Mouse (Mus musculus): ENCODE data around the gene Gipc1. TPM values are rescaled to one million over a fixed set of nuclear protein-coding genes. Genes with fewer than 3 reads are reported as not detected.

Gene Gipc1
- polyA plus RNA-seq, 1 experiment from 2014 or later = 212 TPM

GRCm38 (mm10) chr8:83665969-83666865 lies 13.7 kb downstream of the Gipc1 start, which contains the start of gene Ptger1:
TSS of gene Ptger1 (plus strand) at chr8:83666678.
- H3K4me3 ChIP-seq = no peak within 1 kb of the TSS
- H3K36me3 ChIP-seq = peaks cover 29% of the 10 kb centered on the region
- H3K9ac ChIP-seq = peak within 1 kb of the TSS; percentile 28; the same call in 1 of the 2 replicates
- peak within 1 kb of the TSS; percentile 83 for H3K27ac ChIP-seq
- peak within 1 kb of the TSS; percentile 11; the same call in 1 of the 2 replicates for H3K4me2 ChIP-seq (replicated peaks)
- H3K27me3 ChIP-seq = peaks cover 11% of the 10 kb centered on the region
- no peaks in the 10 kb centered on the region for H3K9me3 ChIP-seq
- peaks cover 55% of the 10 kb centered on the region for H3K4me1 ChIP-seq
- WGBS = 30% methylated on average over 14 of the region's 14 CpGs
- no peak for ATAC-seq (ENCODE audit: insufficient number of reproducible peaks, insufficient read depth, low FRiP score, low TSS enrichment)

- Histone ChIP-seq H3K27ac (peak overlapping the region; percentile 81), H3K4me3 (no peak overlapping the region), H3K27me3 (peaks cover 11% of the 10 kb centered on the region), H3K36me3 (peaks cover 36% of the 10 kb centered on the region), H3K9me3 (no peaks in the 10 kb centered on the region), H3K4me1 (peaks cover 48% of the 10 kb centered on the region), H3K9ac (peak overlapping the region; percentile 28; the same call in 1 of the 2 replicates), H3K4me2 (replicated peaks) (peak overlapping the region; percentile 11; the same call in 1 of the 2 replicates)
- no peak for ATAC-seq (ENCODE audit: insufficient number of reproducible peaks, insufficient read depth, low FRiP score, low TSS enrichment)
- 89% methylated on average over 3 of the region's 3 CpGs for WGBS
Observed at GRCm38 (mm10) chr8:83666866-83667234, 14.4 kb downstream of the Gipc1 start.

- WGBS = 85% methylated on average over 10 of the region's 10 CpGs
- peaks cover 11% of the 10 kb centered on the region for H3K27me3 ChIP-seq
- no peak overlapping the region for H3K27ac ChIP-seq
- H3K36me3 ChIP-seq = peaks cover 42% of the 10 kb centered on the region
- peak overlapping the region; percentile 31; the same call in 1 of the 2 replicates for H3K4me3 ChIP-seq
- H3K9ac ChIP-seq = no peak overlapping the region
- peak overlapping the region; percentile 55; the same call in 1 of the 2 replicates for H3K4me2 ChIP-seq (replicated peaks)
- H3K9me3 ChIP-seq = no peaks in the 10 kb centered on the region
- ATAC-seq (ENCODE audit: insufficient number of reproducible peaks, insufficient read depth, low FRiP score, low TSS enrichment) = no peak
- H3K4me1 ChIP-seq = peaks cover 42% of the 10 kb centered on the region
Observed at GRCm38 (mm10) chr8:83667526-83667925, 15.0 kb downstream of the Gipc1 start.

GRCm38 (mm10) chr8:83668010-83668916 lies 15.8 kb downstream of the Gipc1 start:
- Histone ChIP-seq H3K4me3 (peak overlapping the region; percentile 31), H3K27ac (no peak overlapping the region), H3K4me1 (peaks cover 40% of the 10 kb centered on the region), H3K9me3 (no peaks in the 10 kb centered on the region), H3K36me3 (peaks cover 50% of the 10 kb centered on the region), H3K9ac (peak overlapping the region; percentile 51), H3K27me3 (peaks cover 11% of the 10 kb centered on the region), H3K4me2 (replicated peaks) (peak overlapping the region; percentile 55)
- ATAC-seq (ENCODE audit: insufficient number of reproducible peaks, insufficient read depth, low FRiP score, low TSS enrichment) = 0 out of 2 replicates have a peak, but pooled peaks have one; percentile 32
- 27% methylated on average over 80 of the region's 80 CpGs for WGBS

GRCm38 (mm10) chr8:83669013-83669412 lies 16.5 kb downstream of the Gipc1 start:
- peaks cover 40% of the 10 kb centered on the region for H3K4me1 ChIP-seq
- H3K9ac ChIP-seq = no peak overlapping the region
- no peak for ATAC-seq (ENCODE audit: insufficient number of reproducible peaks, insufficient read depth, low FRiP score, low TSS enrichment)
- H3K27me3 ChIP-seq = peaks cover 11% of the 10 kb centered on the region
- H3K4me2 ChIP-seq (replicated peaks) = no peak overlapping the region
- WGBS = 70% methylated on average over 16 of the region's 16 CpGs
- H3K36me3 ChIP-seq = peaks cover 52% of the 10 kb centered on the region
- no peak overlapping the region for H3K27ac ChIP-seq
- no peaks in the 10 kb centered on the region for H3K9me3 ChIP-seq
- H3K4me3 ChIP-seq = peak overlapping the region; percentile 31; the same call in 1 of the 2 replicates

- Histone ChIP-seq H3K36me3 (peaks cover 62% of the 10 kb centered on the region), H3K9ac (no peak overlapping the region), H3K4me3 (no peak overlapping the region), H3K27ac (no peak overlapping the region), H3K9me3 (no peaks in the 10 kb centered on the region), H3K4me2 (replicated peaks) (no peak overlapping the region), H3K27me3 (peaks cover under 1% of the 10 kb centered on the region), H3K4me1 (peaks cover 4% of the 10 kb centered on the region)
- no peak for ATAC-seq (ENCODE audit: insufficient number of reproducible peaks, insufficient read depth, low FRiP score, low TSS enrichment)
- 52% methylated on average over 5 of the region's 5 CpGs for WGBS
Observed at GRCm38 (mm10) chr8:83672936-83673335, 20.5 kb downstream of the Gipc1 start.

- Histone ChIP-seq H3K9me3 (no peaks in the 10 kb centered on the region), H3K9ac (no peak overlapping the region), H3K27ac (no peak overlapping the region), H3K27me3 (no peaks in the 10 kb centered on the region), H3K4me3 (no peak overlapping the region), H3K4me1 (no peaks in the 10 kb centered on the region; the same call in 1 of the 2 replicates), H3K4me2 (replicated peaks) (no peak overlapping the region), H3K36me3 (peaks cover 72% of the 10 kb centered on the region)
- no peak for ATAC-seq (ENCODE audit: insufficient number of reproducible peaks, insufficient read depth, low FRiP score, low TSS enrichment)
- WGBS = 90% methylated on average over 5 of the region's 5 CpGs
Observed at GRCm38 (mm10) chr8:83674497-83674896, 22.0 kb downstream of the Gipc1 start.

- Histone ChIP-seq H3K36me3 (peaks cover 67% of the 10 kb centered on the region), H3K27ac (peak overlapping the region; percentile 86; the same call in 1 of the 2 replicates)
- ATAC-seq (ENCODE audit: insufficient number of reproducible peaks, insufficient read depth, low FRiP score, low TSS enrichment) = no peak
Observed at GRCm38 (mm10) chr8:83679866-83680265, 27.4 kb downstream of the Gipc1 start.

GRCm38 (mm10) chr8:83680603-83681002 lies 28.1 kb downstream of the Gipc1 start:
- no peak for ATAC-seq (ENCODE audit: insufficient number of reproducible peaks, insufficient read depth, low FRiP score, low TSS enrichment)
- Histone ChIP-seq H3K4me1 (peaks cover 17% of the 10 kb centered on the region), H3K27ac (peak overlapping the region; percentile 86), H3K36me3 (peaks cover 73% of the 10 kb centered on the region), H3K4me2 (replicated peaks) (peak overlapping the region; percentile 19; the same call in 1 of the 2 replicates), H3K27me3 (no peaks in the 10 kb centered on the region), H3K9ac (no peak overlapping the region), H3K9me3 (no peaks in the 10 kb centered on the region), H3K4me3 (0 out of 2 replicates have a peak overlapping the region, but pooled peaks have one; percentile 0)
- 45% methylated on average over 5 of the region's 5 CpGs for WGBS

More at GRCm38 (mm10) chr8:83679866-83680265, 27.4 kb downstream of the Gipc1 start:
- Histone ChIP-seq H3K9me3 (no peaks in the 10 kb centered on the region), H3K9ac (no peak overlapping the region), H3K4me1 (peaks cover 17% of the 10 kb centered on the region), H3K4me2 (replicated peaks) (no peak overlapping the region), H3K27me3 (no peaks in the 10 kb centered on the region), H3K4me3 (no peak overlapping the region)
- WGBS = 92% methylated on average over 12 of the region's 12 CpGs

- H3K36me3 ChIP-seq = peaks cover 78% of the 10 kb centered on the region
- H3K9me3 ChIP-seq = no peaks in the 10 kb centered on the region
- peak overlapping the region; percentile 86 for H3K27ac ChIP-seq
- peak; percentile 58; the same call in 1 of the 2 replicates for ATAC-seq (ENCODE audit: insufficient number of reproducible peaks, insufficient read depth, low FRiP score, low TSS enrichment)
- WGBS = 10% methylated on average over 6 of the region's 6 CpGs
- H3K4me1 ChIP-seq = peaks cover 17% of the 10 kb centered on the region
- H3K4me2 ChIP-seq (replicated peaks) = peak overlapping the region; percentile 19; the same call in 1 of the 2 replicates
- no peaks in the 10 kb centered on the region for H3K27me3 ChIP-seq
- no peak overlapping the region for H3K9ac ChIP-seq
- H3K4me3 ChIP-seq = 0 out of 2 replicates have a peak overlapping the region, but pooled peaks have one; percentile 0
Observed at GRCm38 (mm10) chr8:83681099-83681498, 28.6 kb downstream of the Gipc1 start.

GRCm38 (mm10) chr8:83684517-83684916 lies 32.0 kb downstream of the Gipc1 start:
- Histone ChIP-seq H3K4me2 (replicated peaks) (no peak overlapping the region), H3K9me3 (no peaks in the 10 kb centered on the region), H3K27me3 (no peaks in the 10 kb centered on the region), H3K4me3 (no peak overlapping the region), H3K9ac (no peak overlapping the region), H3K4me1 (peaks cover 17% of the 10 kb centered on the region), H3K36me3 (peaks cover 61% of the 10 kb centered on the region), H3K27ac (no peak overlapping the region)
- ATAC-seq (ENCODE audit: insufficient number of reproducible peaks, insufficient read depth, low FRiP score, low TSS enrichment) = no peak
- WGBS = 94% methylated on average over 9 of the region's 9 CpGs
